Mouse (Mus musculus) heart, adult 2 months (tissue): ENCODE results near the gene Slfn3. TPM values are rescaled to one million over a fixed set of nuclear protein-coding genes. Genes with fewer than 3 reads are reported as not detected.
"Not testable (repeated sequence)": the region's sequence is repeated elsewhere in the genome, so short reads cannot be mapped to it uniquely, and the experiment has no call there.

ENCODE experiments used
- DNase-seq, 2 experiments: peaks; one replicate each; pipeline ENCODE4 v3.0.0; 2021
- H3K27ac ChIP-seq: fragments of 200-600 bp; 2 replicates; pipeline ENCODE4 v1.8.1; 2022
- H3K27me3 ChIP-seq: fragments of 200-500 bp; 2 replicates; pipeline ENCODE4 v1.6.1; 2012; ENCODE audit warnings: mild to moderate bottlenecking, low read length, inconsistent platforms, mixed read lengths; ENCODE audit not compliant: control insufficient read depth, insufficient read depth
- H3K36me3 ChIP-seq: fragments of 200-500 bp; 2 replicates; pipeline ENCODE4 v1.6.1; 2012; ENCODE audit warnings: low read length, inconsistent platforms; ENCODE audit not compliant: control insufficient read depth, insufficient read depth
- H3K4me1 ChIP-seq: fragments of 200-500 bp; 2 replicates; pipeline ENCODE4 v1.6.1; 2011; ENCODE audit warnings: low read length; ENCODE audit not compliant: control insufficient read depth, insufficient read depth
- H3K4me3 ChIP-seq: fragments of 200-600 bp; 2 replicates; pipeline ENCODE4 v1.8.1; 2022
- H3K79me2 ChIP-seq: fragments of 200-500 bp; replicated peaks from 2 replicates; pipeline ENCODE4 v1.6.1; 2012; ENCODE audit warnings: mild to moderate bottlenecking, inconsistent platforms, low read length, moderate library complexity, mixed read lengths; ENCODE audit not compliant: control insufficient read depth, insufficient read depth
- H3K9ac ChIP-seq: fragments of 200-500 bp; 2 replicates; pipeline ENCODE4 v1.6.1; 2012; ENCODE audit warnings: low read depth, mild to moderate bottlenecking, control low read depth, inconsistent platforms, low read length, mixed read lengths
- CTCF ChIP-seq: fragments of 200-600 bp; IDR thresholded peaks from 2 replicates; pipeline ENCODE4 v1.8.1; 2022; ENCODE audit warnings: antibody characterized with exemption, mild to moderate bottlenecking, moderate library complexity
- EP300 ChIP-seq: fragments of 200-500 bp; IDR thresholded peaks from 2 replicates; pipeline ENCODE4 v1.6.1; 2011; ENCODE audit warnings: low read depth, low read length, control low read depth; ENCODE audit not compliant: insufficient read depth
- POLR2A ChIP-seq: fragments of 200-500 bp; IDR thresholded peaks from 2 replicates; pipeline ENCODE4 v1.6.1; 2011; ENCODE audit warnings: mild to moderate bottlenecking, low read depth, low read length, control low read depth; ENCODE audit not compliant: insufficient read depth
- WGBS: fragments of 180-500 bp; shearing (Covaris S2); methylation state at CpG from one replicate; pipeline ENCODE4 v1.1.7; 2018; 5-methylcytosine and 5-hydroxymethylcytosine counted together
- intact Hi-C: fragments of 180-260 bp; cut with DNase I; formaldehyde crosslinking; loops from one replicate; pipeline ENCODE4 v1.15.1; 2025
- polyA plus RNA-seq: library from polyadenylated mRNA; depleted of rRNA; stranded (reverse); fragments of >200 nt; gene quantifications from 2 replicates; pipeline ENCODE4 v1.2.3, GENCODE M21; 2012
- total RNA-seq, 2 experiments: library from RNA; stranded (reverse); gene quantifications; 2 replicates each; pipeline ENCODE4 v1.2.3; 2021

Slfn3 gene
- total and polyA plus RNA-seq, 3 experiments: 0.72 to 3.5 (median 2.0) TPM

- no peak overlapping the region for H3K27ac ChIP-seq
- no peak for DNase-seq
- TF ChIP-seq POLR2A (no peak), EP300 (no peak), CTCF (no peak)
- no peaks in the 10 kb centered on the region for H3K36me3 ChIP-seq
- 67% methylated on average over 7 of the region's 7 CpGs for WGBS
- no peaks in the 10 kb centered on the region for H3K4me1 ChIP-seq
- no peak overlapping the region for H3K9ac ChIP-seq
- H3K27me3 ChIP-seq: no peaks in the 10 kb centered on the region
- intact Hi-C loops: no loop called here
- no peak overlapping the region for H3K4me3 ChIP-seq
- H3K79me2 ChIP-seq: no peaks in the 10 kb centered on the region
These were observed 37.0 kb downstream of the Slfn3 start for GRCm38 (mm10) chr11:83227926-83228723.

- TF ChIP-seq EP300 (no peak), CTCF (peak; percentile 68), POLR2A (no peak)
- Histone ChIP-seq H3K79me2 (no peaks in the 10 kb centered on the region), H3K36me3 (no peaks in the 10 kb centered on the region), H3K4me1 (no peaks in the 10 kb centered on the region), H3K4me3 (no peak overlapping the region), H3K27me3 (no peaks in the 10 kb centered on the region), H3K27ac (no peak overlapping the region), H3K9ac (no peak overlapping the region)
- intact Hi-C loops: loop anchor here (5.0 kb wide), 1 partner anchor 259 kb away; no protein-coding TSS in a partner anchor
- no peak for DNase-seq
- WGBS: 53% methylated on average over 3 of the region's 3 CpGs
These were observed 39.8 kb downstream of the Slfn3 start for GRCm38 (mm10) chr11:83230966-83231365.

- WGBS: 51% methylated on average over 5 of the region's 5 CpGs
- not testable (repeated sequence) for H3K9ac ChIP-seq
- intact Hi-C loops: loop anchor here (5.0 kb wide), 1 partner anchor 261 kb away; no protein-coding TSS in a partner anchor
These were observed 42.5 kb downstream of the Slfn3 start for GRCm38 (mm10) chr11:83233621-83234020.

GRCm38 (mm10) chr11:83237390-83237789 lies 46.3 kb downstream of the Slfn3 start:
- H3K4me1 ChIP-seq, H3K79me2 ChIP-seq, H3K27me3 ChIP-seq, H3K4me3 ChIP-seq, DNase-seq, H3K36me3 ChIP-seq, H3K9ac ChIP-seq, intact Hi-C loops, H3K27ac ChIP-seq: not testable (repeated sequence)
- WGBS: 70% methylated on average over 9 of the region's 9 CpGs

More at GRCm38 (mm10) chr11:83233621-83234020, 42.5 kb downstream of the Slfn3 start:
- not testable (repeated sequence) for H3K79me2 ChIP-seq, H3K4me3 ChIP-seq, H3K27ac ChIP-seq, H3K36me3 ChIP-seq, DNase-seq, H3K4me1 ChIP-seq, H3K27me3 ChIP-seq

- no peak for DNase-seq
- H3K27me3 ChIP-seq: no peaks in the 10 kb centered on the region
- no peaks in the 10 kb centered on the region for H3K4me1 ChIP-seq
- intact Hi-C loops: no loop called here
- H3K79me2 ChIP-seq: no peaks in the 10 kb centered on the region
- WGBS: 82% methylated on average over 2 of the region's 2 CpGs
- no peaks in the 10 kb centered on the region for H3K36me3 ChIP-seq
- TF ChIP-seq CTCF: no peak
- TF ChIP-seq EP300: no peak
- no peak for TF ChIP-seq POLR2A
- H3K27ac ChIP-seq: no peak overlapping the region
- H3K9ac ChIP-seq: no peak overlapping the region
- no peak overlapping the region for H3K4me3 ChIP-seq
These were observed 47.3 kb downstream of the Slfn3 start for GRCm38 (mm10) chr11:83238389-83238788.

GRCm38 (mm10) chr11:83239811-83240210 lies 48.7 kb downstream of the Slfn3 start:
- no peaks in the 10 kb centered on the region for H3K79me2 ChIP-seq
- WGBS: 24% methylated on average over 2 of the region's 2 CpGs
- no peak for TF ChIP-seq CTCF
- no peak for TF ChIP-seq EP300
- TF ChIP-seq POLR2A: no peak
- no peaks in the 10 kb centered on the region for H3K27me3 ChIP-seq
- no peak overlapping the region for H3K9ac ChIP-seq
- intact Hi-C loops: no loop called here
- no peak overlapping the region for H3K27ac ChIP-seq
- no peaks in the 10 kb centered on the region for H3K36me3 ChIP-seq
- DNase-seq: no peak
- H3K4me1 ChIP-seq: no peaks in the 10 kb centered on the region
- H3K4me3 ChIP-seq: no peak overlapping the region

GRCm38 (mm10) chr11:83257211-83257610 lies 66.1 kb downstream of the Slfn3 start:
- H3K4me3 ChIP-seq, intact Hi-C loops, H3K36me3 ChIP-seq, H3K27me3 ChIP-seq, H3K79me2 ChIP-seq, H3K27ac ChIP-seq, H3K4me1 ChIP-seq, DNase-seq, H3K9ac ChIP-seq: not testable (repeated sequence)
- WGBS: 31% methylated on average over 5 of the region's 5 CpGs
